Mouse (Mus musculus) embryonic fibroblast, embryonic 13.5 days (primary cell): ENCODE results near the gene Fbxw10. TPM values are rescaled to one million over a fixed set of nuclear protein-coding genes. Genes with fewer than 3 reads are reported as not detected.

Source experiments
- H3K27ac ChIP-seq: 2 replicates; pipeline ENCODE4 v1.5.1; 2012; ENCODE audit warnings: low read length, control low read depth, inconsistent platforms; ENCODE audit not compliant: insufficient read depth
- H3K4me1 ChIP-seq: 2 replicates; pipeline ENCODE4 v1.6.1; 2011; ENCODE audit warnings: low read length; ENCODE audit not compliant: control insufficient read depth, insufficient read depth
- H3K4me3 ChIP-seq: 2 replicates; pipeline ENCODE4 v1.5.1; 2011; ENCODE audit warnings: mild to moderate bottlenecking, control low read depth, low read length; ENCODE audit not compliant: insufficient read depth
- CTCF ChIP-seq: IDR thresholded peaks from 2 replicates; pipeline ENCODE4 v1.5.1; 2011; ENCODE audit warnings: mild to moderate bottlenecking, control low read depth, low read length, moderate library complexity, borderline replicate concordance; ENCODE audit not compliant: insufficient read depth
- POLR2A ChIP-seq: IDR thresholded peaks from 2 replicates; pipeline ENCODE4 v1.6.1; 2011; ENCODE audit warnings: low read depth, mild to moderate bottlenecking, control low read depth, low read length, moderate library complexity
- polyA plus RNA-seq: library from polyadenylated mRNA; stranded (reverse); fragments of >200 nt; gene quantifications from 2 replicates; pipeline ENCODE4 v1.2.4, GENCODE M21; 2011; ENCODE audit warnings: low read depth; ENCODE audit not compliant: missing spikeins, insufficient read length

The Fbxw10 gene
- polyA plus RNA-seq, 1 experiment, result 1.3 TPM

DNA sequence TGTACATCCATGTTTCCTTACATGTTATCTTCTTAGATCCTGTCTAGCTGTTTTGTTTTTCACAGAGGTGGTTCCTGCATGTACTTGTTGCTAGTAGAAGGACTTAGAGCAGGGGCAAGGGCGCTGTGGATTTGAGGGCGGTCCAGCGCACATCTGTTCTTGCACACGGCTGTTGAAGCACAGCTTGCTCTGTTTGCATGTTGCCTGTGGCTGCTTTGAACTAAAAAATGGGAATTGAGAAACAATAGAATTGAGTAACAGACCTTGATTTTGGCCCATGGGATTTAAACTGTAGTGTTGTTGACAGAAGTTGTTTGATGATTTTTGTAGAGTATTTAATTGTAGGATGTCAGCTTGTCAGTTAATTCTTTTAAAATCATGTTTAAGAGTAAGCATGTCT, 43.9 kb downstream of the Fbxw10 start:
- no peak overlapping the region for H3K27ac ChIP-seq
- TF ChIP-seq POLR2A, result no peak
- no peak for TF ChIP-seq CTCF
- H3K4me3 ChIP-seq, result no peak overlapping the region
- H3K4me1 ChIP-seq, result no peaks in the 10 kb centered on the region

DNA sequence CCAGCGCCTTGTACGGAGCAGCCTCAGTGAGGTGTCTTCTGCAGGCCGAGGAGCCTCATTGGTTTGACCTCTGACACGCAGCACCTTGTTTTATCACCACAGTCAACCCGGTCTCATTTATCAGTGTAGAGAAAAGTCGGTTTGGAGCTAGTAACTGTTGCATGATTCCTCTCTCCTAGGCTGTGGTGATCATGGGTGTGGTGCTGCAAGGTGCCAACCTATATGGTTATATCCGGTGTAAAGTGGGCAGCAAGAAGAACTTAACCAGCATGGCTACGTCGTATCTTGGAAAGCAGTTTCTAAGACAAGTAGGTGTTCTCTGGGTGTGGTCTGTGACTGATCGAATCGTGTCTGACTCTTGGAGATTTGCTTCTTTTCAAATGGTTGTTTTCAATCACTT, 44.9 kb downstream of the Fbxw10 start:
- H3K27ac ChIP-seq, result no peak overlapping the region
- no peaks in the 10 kb centered on the region for H3K4me1 ChIP-seq
- no peak overlapping the region for H3K4me3 ChIP-seq
- TF ChIP-seq POLR2A (no peak), CTCF (no peak)

DNA sequence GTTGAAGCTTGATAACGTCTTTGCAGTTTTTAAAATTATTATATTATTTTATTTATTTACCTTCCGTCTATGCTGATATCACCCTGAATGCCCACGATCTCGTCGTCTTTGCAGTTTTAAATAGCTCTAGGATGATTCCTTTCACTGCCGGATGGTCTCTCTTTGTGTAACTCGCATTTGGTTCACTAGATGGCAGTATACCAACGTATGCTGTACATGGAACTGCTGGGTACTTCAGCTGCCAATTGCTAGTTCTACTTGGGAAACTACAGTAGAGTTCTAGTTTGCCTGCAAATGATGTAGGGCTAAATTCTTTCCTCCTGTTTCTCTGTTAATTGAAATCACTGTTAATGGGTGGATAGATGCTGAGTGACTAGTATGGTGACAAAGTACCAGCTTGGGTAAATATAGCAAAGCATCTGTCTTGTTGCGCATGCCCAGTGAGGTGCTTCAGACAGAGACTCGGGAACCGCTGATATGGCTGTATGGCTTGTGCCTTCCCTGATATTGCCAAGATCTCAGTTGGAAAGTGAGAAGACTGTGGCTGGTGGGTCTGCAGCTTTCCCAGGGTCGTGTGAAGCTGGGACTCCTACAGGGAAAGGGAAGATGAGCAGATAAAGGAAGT, 54.9 kb downstream of the Fbxw10 start:
- TF ChIP-seq CTCF, result no peak
- no peak for TF ChIP-seq POLR2A
- Histone ChIP-seq H3K27ac (no peak overlapping the region), H3K4me3 (no peak overlapping the region), H3K4me1 (no peaks in the 10 kb centered on the region)

DNA sequence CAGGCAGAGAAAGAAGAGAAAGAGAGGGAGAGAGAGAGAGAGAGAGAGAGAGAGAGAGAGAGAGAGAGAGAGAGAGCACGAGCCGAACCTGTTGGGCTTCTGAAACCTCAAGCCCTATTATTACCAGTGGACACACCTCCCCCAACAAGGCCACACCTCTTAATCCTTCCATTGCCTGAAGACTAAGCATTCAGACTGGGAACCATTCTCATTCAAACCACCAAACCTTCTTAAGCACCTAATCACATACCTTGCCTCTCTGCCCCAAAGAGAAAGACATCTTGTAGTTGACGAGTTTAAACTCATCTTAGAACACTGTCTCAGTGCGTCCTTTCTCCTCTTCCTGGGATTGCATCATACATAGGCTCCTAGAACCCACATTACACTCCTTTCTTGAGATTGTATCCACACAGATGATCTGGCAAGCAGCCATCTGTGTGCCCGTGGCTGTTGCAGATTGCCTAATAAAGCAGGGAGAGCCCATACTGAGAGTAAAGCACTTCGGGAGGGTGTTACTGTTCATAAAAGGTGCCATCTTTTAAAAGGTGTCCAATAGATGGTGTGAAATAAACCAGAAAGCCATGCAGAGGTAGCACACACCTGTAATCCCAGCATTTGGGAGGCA, 57.1 kb downstream of the Fbxw10 start:
- Histone ChIP-seq H3K4me1 (no peaks in the 10 kb centered on the region), H3K4me3 (no peak overlapping the region), H3K27ac (no peak overlapping the region)
- no peak for TF ChIP-seq POLR2A
- TF ChIP-seq CTCF, result no peak

DNA sequence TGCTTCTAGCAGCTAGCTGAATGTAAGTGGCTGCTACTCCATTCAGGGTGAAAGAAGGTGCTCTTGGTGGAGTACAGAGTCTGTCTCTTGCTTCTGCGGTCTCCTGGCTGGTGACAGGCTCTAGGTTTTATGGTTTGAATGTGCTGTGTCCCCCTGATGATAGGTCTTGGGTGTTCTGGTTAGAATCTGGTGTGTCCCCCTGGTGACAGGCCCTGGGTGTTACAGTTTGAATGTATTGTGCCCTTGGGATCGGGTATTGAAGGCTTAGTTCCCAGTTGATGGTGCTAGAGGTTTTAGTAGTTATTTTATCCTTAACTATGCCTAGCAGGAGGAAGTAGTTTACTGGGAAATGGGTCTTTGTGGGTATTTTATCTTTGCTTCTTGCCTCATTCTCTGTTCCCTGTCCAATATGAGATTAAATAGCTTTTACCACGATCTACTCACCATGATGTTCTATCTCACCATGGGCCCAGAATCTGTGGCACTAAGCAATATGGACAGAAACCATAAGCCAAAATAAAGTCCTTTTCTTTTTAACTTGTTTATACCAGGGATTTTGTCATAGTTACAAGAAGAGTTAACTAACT, 62.9 kb downstream of the Fbxw10 start:
- TF ChIP-seq POLR2A (no peak), CTCF (no peak)
- peaks cover 5% of the 10 kb centered on the region for H3K4me1 ChIP-seq
- no peak overlapping the region for H3K4me3 ChIP-seq
- peak overlapping the region; percentile 97 for H3K27ac ChIP-seq

DNA sequence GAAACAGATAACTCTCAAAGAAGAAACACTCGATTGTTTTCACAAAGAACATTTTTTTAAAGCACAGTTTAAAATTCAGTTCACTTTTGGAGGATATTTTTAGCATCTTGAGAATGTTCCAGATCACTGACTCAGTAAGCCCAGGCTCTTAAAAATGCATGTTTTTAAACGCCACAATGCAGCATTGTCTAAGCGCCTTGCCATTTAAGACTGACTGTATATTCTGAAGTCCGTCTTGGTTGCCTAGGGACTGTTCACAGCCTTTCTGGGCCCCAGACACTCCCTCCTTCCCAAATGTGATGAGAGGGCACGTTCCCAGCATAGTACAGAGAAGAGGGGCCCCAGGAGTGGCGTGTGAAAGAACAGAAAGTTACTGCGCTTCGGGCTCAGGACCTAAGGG, 64.5 kb downstream of the Fbxw10 start:
- peak overlapping the region; percentile 97 for H3K27ac ChIP-seq
- TF ChIP-seq POLR2A (no peak), CTCF (no peak)
- no peak overlapping the region for H3K4me3 ChIP-seq
- H3K4me1 ChIP-seq, result peaks cover 5% of the 10 kb centered on the region

DNA sequence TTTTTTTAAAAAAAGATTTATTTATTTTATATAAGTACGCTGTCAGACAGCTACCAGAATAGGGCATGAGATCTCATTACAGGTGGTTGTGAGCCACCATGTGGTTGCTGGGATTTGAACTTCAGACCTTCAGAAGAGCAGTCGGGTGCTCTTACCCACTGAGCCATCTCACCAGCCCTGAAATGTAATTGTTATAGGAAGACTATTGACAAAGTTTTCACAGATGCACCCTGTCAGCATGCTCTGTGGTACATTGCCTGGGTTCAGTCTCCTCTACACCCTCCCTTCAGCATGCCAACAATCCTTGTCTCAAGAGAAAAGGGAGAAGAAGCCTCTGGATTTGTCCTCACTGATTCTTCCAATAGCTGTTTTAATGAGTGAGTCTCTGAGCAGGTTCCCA, 66.3 kb downstream of the Fbxw10 start:
- Histone ChIP-seq H3K27ac (no peak overlapping the region), H3K4me3 (no peak overlapping the region), H3K4me1 (peaks cover 5% of the 10 kb centered on the region)
- no peak for TF ChIP-seq CTCF
- TF ChIP-seq POLR2A, result no peak

DNA sequence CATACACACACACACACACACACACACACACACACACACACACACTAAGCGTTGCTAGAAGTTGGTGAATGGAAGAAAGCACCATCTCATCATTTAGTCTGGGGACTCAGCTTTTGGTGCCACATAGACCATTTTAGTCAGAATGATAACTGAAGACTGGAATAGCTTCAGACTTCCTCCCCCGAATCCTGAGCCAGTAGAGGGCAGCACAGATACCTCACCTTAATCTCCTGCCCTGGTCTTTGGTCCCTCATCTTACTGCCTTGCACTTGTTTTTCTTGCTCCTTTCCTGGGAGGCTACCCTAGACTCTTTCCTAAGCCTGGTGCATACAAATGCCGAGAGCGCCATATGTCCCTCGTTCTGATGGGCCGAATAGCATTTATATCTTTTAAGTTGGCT, 67.7 kb downstream of the Fbxw10 start:
- TF ChIP-seq POLR2A (no peak), CTCF (no peak)
- Histone ChIP-seq H3K27ac (no peak overlapping the region), H3K4me1 (peaks cover 5% of the 10 kb centered on the region), H3K4me3 (no peak overlapping the region)

DNA sequence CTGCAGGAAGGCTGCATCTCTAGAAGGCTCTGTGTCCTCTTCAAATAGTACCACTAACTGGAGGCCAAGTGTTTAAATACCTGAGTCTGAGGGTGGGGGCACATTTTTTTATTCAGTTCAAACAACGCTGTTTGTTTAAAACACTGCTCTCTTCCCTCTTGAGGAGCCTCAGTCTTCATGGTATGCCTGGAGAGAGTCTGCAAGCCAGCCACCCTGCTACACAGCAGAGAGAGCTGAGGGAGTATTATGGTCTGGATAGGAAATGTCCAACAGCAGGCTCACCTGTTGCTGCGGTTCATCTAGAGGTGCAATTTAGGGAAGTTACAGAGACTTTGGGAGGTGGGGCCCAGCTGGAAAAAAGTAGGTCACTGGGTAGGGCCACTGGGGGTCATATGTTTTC, 68.6 kb downstream of the Fbxw10 start:
- Histone ChIP-seq H3K4me3 (no peak overlapping the region), H3K27ac (no peak overlapping the region), H3K4me1 (peaks cover 5% of the 10 kb centered on the region)
- TF ChIP-seq POLR2A (no peak), CTCF (no peak)

DNA sequence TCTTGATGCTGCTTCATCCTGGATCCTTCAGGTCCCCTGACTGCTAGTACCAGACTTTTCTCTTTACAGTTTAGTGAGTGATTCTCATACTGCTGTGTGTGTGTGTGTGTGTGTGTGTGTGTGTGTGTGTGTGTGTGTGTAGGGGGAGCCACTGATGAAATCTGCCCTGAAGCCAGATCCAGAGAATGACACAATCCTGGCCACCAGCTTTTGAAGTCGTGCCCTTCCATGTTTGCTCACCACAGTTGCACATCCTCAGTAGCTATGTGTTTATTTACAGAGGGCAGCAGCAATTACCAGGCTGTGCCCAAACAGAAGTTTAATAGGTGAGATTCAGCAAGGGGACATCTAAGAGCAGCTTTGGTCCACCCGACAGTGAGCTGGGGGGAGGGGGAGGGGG, 69.9 kb downstream of the Fbxw10 start:
- no peak overlapping the region for H3K4me3 ChIP-seq
- no peak overlapping the region for H3K27ac ChIP-seq
- TF ChIP-seq CTCF, result no peak
- no peak for TF ChIP-seq POLR2A
- no peaks in the 10 kb centered on the region for H3K4me1 ChIP-seq
